Mouse (Mus musculus) hindbrain, embryonic 14.5 days (tissue): ENCODE results near the gene Clip3. TPM values are rescaled to one million over a fixed set of nuclear protein-coding genes. Genes with fewer than 3 reads are reported as not detected.

Experiments used
- ATAC-seq: fragments of 200-750 bp; cut with Nextera tagmentation; 2 replicates; pipeline ENCODE4 v1.8.0; 2017; ENCODE audit warnings: moderate number of reproducible peaks, mild to moderate bottlenecking, moderate TSS enrichment, moderate library complexity; ENCODE audit not compliant: low FRiP score
- DNase-seq: peaks from one replicate; pipeline ENCODE4 v3.0.0-alpha.2; 2015; ENCODE audit warnings: low spot score
- H3K27ac ChIP-seq: fragments of 300-500 bp; sonication (generic); 2 replicates; pipeline ENCODE4 v1.5.1; 2014; ENCODE audit warnings: mild to moderate bottlenecking, moderate library complexity
- H3K27me3 ChIP-seq: fragments of 300-500 bp; sonication (generic); 2 replicates; pipeline ENCODE4 v1.6.1; 2014; ENCODE audit warnings: mild to moderate bottlenecking, low read length, mixed read lengths; ENCODE audit not compliant: control insufficient read depth, insufficient read depth
- H3K36me3 ChIP-seq: fragments of 300-500 bp; sonication (generic); replicated peaks from 2 replicates; pipeline ENCODE4 v1.6.1; 2014; ENCODE audit not compliant: control insufficient read depth, insufficient read depth
- H3K4me1 ChIP-seq: fragments of 300-500 bp; sonication (generic); replicated peaks from 2 replicates; pipeline ENCODE4 v1.6.1; 2014; ENCODE audit warnings: antibody characterized with exemption, low read length, mixed read lengths; ENCODE audit not compliant: control insufficient read depth, insufficient read depth
- H3K4me2 ChIP-seq: fragments of 300-500 bp; sonication (generic); replicated peaks from 2 replicates; pipeline ENCODE4 v1.6.1; 2014; ENCODE audit warnings: mild to moderate bottlenecking, moderate library complexity
- H3K4me3 ChIP-seq: fragments of 300-500 bp; sonication (generic); replicated peaks from 2 replicates; pipeline ENCODE4 v1.5.1; 2014; ENCODE audit warnings: mild to moderate bottlenecking, low read length
- H3K9ac ChIP-seq: fragments of 300-500 bp; sonication (generic); 2 replicates; pipeline ENCODE4 v1.6.1; 2014
- H3K9me3 ChIP-seq: fragments of 300-500 bp; sonication (generic); 2 replicates; pipeline ENCODE4 v1.6.1; 2016; ENCODE audit warnings: low read length; ENCODE audit not compliant: control insufficient read depth
- WGBS: fragments of 180-500 bp; shearing (Covaris S2); extraction: QIAGEN DNeasy Blood & Tissue Kit; methylation state at CpG from one replicate; pipeline ENCODE4 v1.1.7; 2014; 5-methylcytosine and 5-hydroxymethylcytosine counted together
- polyA plus RNA-seq: library from polyadenylated mRNA; unstranded; fragments of >200 nt; fragmentation: Nextera tagmentation; extraction: Ambion mirVana; gene quantifications from 2 replicates; pipeline ENCODE4 v1.2.1, GENCODE M21; 2014

The Clip3 gene
- polyA plus RNA-seq, result 123 and 146 TPM in 2 replicates

GRCm38 (mm10) chr7:30291215-30292131 is at the start of gene Clip3:
TSS of gene Clip3 (plus strand) at chr7:30291728.
- Histone ChIP-seq H3K4me3 (peak within 1 kb of the TSS; percentile 56), H3K4me2 (peak within 1 kb of the TSS; percentile 80), H3K4me1 (peaks cover 25% of the 10 kb centered on the region), H3K9ac (peak within 1 kb of the TSS; percentile 82), H3K27me3 (no peaks in the 10 kb centered on the region), H3K36me3 (peaks cover 25% of the 10 kb centered on the region), H3K27ac (peak within 1 kb of the TSS; percentile 60), H3K9me3 (no peaks in the 10 kb centered on the region)
- WGBS, result 6% methylated on average over 35 of the region's 35 CpGs
- ATAC-seq (peak; percentile 87), DNase-seq (peak; percentile 84)

- Histone ChIP-seq H3K4me2 (no peak overlapping the region), H3K4me1 (no peaks in the 10 kb centered on the region), H3K4me3 (no peak overlapping the region), H3K9me3 (no peaks in the 10 kb centered on the region), H3K9ac (no peak overlapping the region), H3K27me3 (no peaks in the 10 kb centered on the region), H3K27ac (no peak overlapping the region), H3K36me3 (no peaks in the 10 kb centered on the region)
- WGBS, result 94% methylated on average over 12 of the region's 12 CpGs
- DNase-seq (no peak), ATAC-seq (no peak)
These were observed 39.3 kb upstream of the Clip3 start for GRCm38 (mm10) chr7:30251956-30252954.

DNA sequence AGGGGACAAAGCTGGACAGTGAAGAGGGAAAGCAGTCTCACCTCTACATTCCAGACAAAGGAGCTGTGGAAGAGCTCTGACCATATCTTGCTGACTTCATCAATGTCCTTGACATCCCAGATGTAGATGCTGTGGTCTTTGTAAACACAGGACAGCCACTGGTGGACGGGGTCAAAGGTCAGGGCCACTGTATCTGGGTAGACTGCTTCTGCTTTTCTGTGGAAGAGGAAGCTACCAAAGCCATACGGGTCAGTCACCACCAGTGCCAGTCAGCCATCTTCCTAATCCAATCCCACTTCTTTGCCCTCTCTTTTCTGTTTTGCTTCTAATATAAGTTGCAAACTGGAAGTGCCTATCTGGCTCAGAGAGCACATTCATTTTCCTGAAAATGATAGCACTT is 26.5 kb upstream of the Clip3 start:
- no peak for ATAC-seq
- Histone ChIP-seq H3K4me3 (no peak overlapping the region), H3K4me2 (no peak overlapping the region), H3K27me3 (no peaks in the 10 kb centered on the region), H3K9me3 (no peaks in the 10 kb centered on the region), H3K9ac (no peak overlapping the region), H3K36me3 (no peaks in the 10 kb centered on the region), H3K27ac (no peak overlapping the region), H3K4me1 (no peaks in the 10 kb centered on the region)
- DNase-seq, result no peak
- whole genome bisulfite sequencing, result 86% methylated on average over 2 of the region's 2 CpGs

- Histone ChIP-seq H3K4me1 (no peaks in the 10 kb centered on the region), H3K27me3 (no peaks in the 10 kb centered on the region), H3K9me3 (no peaks in the 10 kb centered on the region), H3K4me3 (no peak overlapping the region), H3K9ac (no peak overlapping the region), H3K4me2 (no peak overlapping the region), H3K36me3 (no peaks in the 10 kb centered on the region), H3K27ac (no peak overlapping the region)
- no peak for DNase-seq
- WGBS, result 93% methylated on average over 5 of the region's 5 CpGs
- ATAC-seq, result no peak
These were observed 26.0 kb upstream of the Clip3 start for GRCm38 (mm10) chr7:30265531-30265930.

DNA sequence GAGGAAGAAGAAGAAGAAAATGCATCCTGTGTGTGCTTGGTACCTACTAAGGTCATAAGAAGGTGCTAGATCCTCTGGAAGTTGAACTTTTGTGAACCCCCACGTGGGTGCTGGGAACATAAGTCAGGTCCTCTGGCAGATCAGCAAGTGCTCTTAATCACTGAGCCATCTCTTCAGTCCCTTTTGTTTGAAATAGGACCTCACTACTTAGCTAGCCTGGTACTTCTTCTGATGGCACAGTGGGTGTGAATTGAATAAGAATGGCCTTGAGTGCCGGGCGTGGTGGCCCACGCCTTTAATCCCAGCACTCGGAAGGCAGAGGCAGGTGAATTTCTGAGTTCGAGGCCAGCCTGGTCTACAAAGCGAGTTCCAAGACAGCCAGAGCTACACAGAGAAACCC is 25.6 kb upstream of the Clip3 start:
- no peak overlapping the region for H3K9ac ChIP-seq
- ATAC-seq (no peak), DNase-seq (no peak)
- H3K36me3 ChIP-seq, result no peaks in the 10 kb centered on the region
- no peak overlapping the region for H3K4me3 ChIP-seq
- no peaks in the 10 kb centered on the region for H3K4me1 ChIP-seq
- H3K4me2 ChIP-seq, result no peak overlapping the region
- H3K27ac ChIP-seq, result no peak overlapping the region
- 92% methylated on average over 7 of the region's 7 CpGs for WGBS
- H3K27me3 ChIP-seq, result no peaks in the 10 kb centered on the region
- no peaks in the 10 kb centered on the region for H3K9me3 ChIP-seq

- Histone ChIP-seq H3K4me2 (no peak overlapping the region), H3K9ac (no peak overlapping the region)
- 80% methylated on average over 3 of the region's 3 CpGs for WGBS
These were observed 24.7 kb upstream of the Clip3 start for GRCm38 (mm10) chr7:30266780-30267179.

GRCm38 (mm10) chr7:30269641-30270040 is 21.9 kb upstream of the Clip3 start:
- H3K27me3 ChIP-seq, result no peaks in the 10 kb centered on the region
- no peak overlapping the region for H3K4me3 ChIP-seq
- no peak overlapping the region for H3K9ac ChIP-seq
- no peaks in the 10 kb centered on the region for H3K9me3 ChIP-seq
- 94% methylated on average over 4 of the region's 4 CpGs for WGBS
- no peaks in the 10 kb centered on the region for H3K4me1 ChIP-seq
- no peak overlapping the region for H3K27ac ChIP-seq
- no peak for ATAC-seq
- no peak for DNase-seq
- H3K4me2 ChIP-seq, result no peak overlapping the region
- no peaks in the 10 kb centered on the region for H3K36me3 ChIP-seq

More at GRCm38 (mm10) chr7:30266780-30267179, 24.7 kb upstream of the Clip3 start:
- DNase-seq, result no peak
- Histone ChIP-seq H3K4me3 (no peak overlapping the region), H3K36me3 (no peaks in the 10 kb centered on the region), H3K9me3 (no peaks in the 10 kb centered on the region), H3K4me1 (no peaks in the 10 kb centered on the region), H3K27ac (no peak overlapping the region), H3K27me3 (no peaks in the 10 kb centered on the region)
- ATAC-seq, result no peak

GRCm38 (mm10) chr7:30274383-30274782 is 17.1 kb upstream of the Clip3 start:
- Histone ChIP-seq H3K27ac (no peak overlapping the region), H3K9me3 (no peaks in the 10 kb centered on the region), H3K4me2 (no peak overlapping the region), H3K9ac (no peak overlapping the region), H3K27me3 (no peaks in the 10 kb centered on the region), H3K4me1 (no peaks in the 10 kb centered on the region), H3K36me3 (no peaks in the 10 kb centered on the region), H3K4me3 (no peak overlapping the region)
- DNase-seq (no peak), ATAC-seq (no peak)
- WGBS, result 92% methylated on average over 6 of the region's 6 CpGs

DNA sequence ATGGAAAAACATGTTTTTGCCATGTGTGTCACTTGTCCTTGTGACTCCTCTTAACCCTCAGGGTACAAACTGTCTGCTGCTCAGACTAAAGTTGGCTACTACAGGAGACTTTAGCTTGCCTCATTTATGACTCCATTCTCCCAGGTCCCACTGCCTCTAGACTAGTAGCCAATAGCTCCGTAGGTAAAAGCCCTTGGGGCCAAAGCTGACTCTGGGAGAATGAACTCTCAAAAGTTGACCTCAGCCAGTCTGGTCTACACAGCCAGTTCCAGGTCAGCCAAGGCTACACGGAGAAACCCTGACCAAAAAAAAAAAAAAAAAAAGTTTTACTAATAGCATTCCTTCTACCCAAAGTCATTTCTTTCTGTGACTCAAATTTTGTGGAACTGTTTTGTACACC is 12.6 kb upstream of the Clip3 start:
- DNase-seq (no peak), ATAC-seq (no peak)
- H3K9ac ChIP-seq, result no peak overlapping the region
- no peaks in the 10 kb centered on the region for H3K4me1 ChIP-seq
- no peaks in the 10 kb centered on the region for H3K36me3 ChIP-seq
- no peaks in the 10 kb centered on the region for H3K9me3 ChIP-seq
- H3K27me3 ChIP-seq, result no peaks in the 10 kb centered on the region
- H3K4me3 ChIP-seq, result no peak overlapping the region; the same call in 1 of the 2 replicates
- WGBS, result 67% methylated on average over 2 of the region's 2 CpGs
- peak overlapping the region; percentile 91 for H3K4me2 ChIP-seq
- H3K27ac ChIP-seq, result no peak overlapping the region
